Mouse (Mus musculus) forebrain, embryonic 14.5 days (tissue): ENCODE measurements around the gene Mical2. TPM values are rescaled to one million over a fixed set of nuclear protein-coding genes. Genes with fewer than 3 reads are reported as not detected.
A peak's percentile ranks its signal among the peaks of the same experiment; 100 is the strongest.

Experiments
- ATAC-seq: fragments of 200-750 bp; cut with Nextera tagmentation; 2 replicates; pipeline ENCODE4 v1.8.0; 2017; ENCODE audit warnings: mild to moderate bottlenecking, moderate library complexity
- DNase-seq: peaks from one replicate; pipeline ENCODE4 v3.0.0-alpha.2; 2015; ENCODE audit warnings: low spot score
- H3K27ac ChIP-seq: fragments of 300-500 bp; sonication (generic); 2 replicates; pipeline ENCODE4 v1.5.1; 2014; ENCODE audit warnings: low read depth, mild to moderate bottlenecking, control low read depth, low read length, moderate library complexity
- H3K27me3 ChIP-seq: fragments of 300-500 bp; sonication (generic); replicated peaks from 2 replicates; pipeline ENCODE4 v1.6.1; 2014; ENCODE audit warnings: low read length, control low read depth, mixed read lengths; ENCODE audit not compliant: control insufficient read depth, insufficient read depth
- H3K36me3 ChIP-seq: fragments of 300-500 bp; sonication (generic); 2 replicates; pipeline ENCODE4 v1.6.1; 2014; ENCODE audit warnings: low read length, control low read depth; ENCODE audit not compliant: control insufficient read depth, insufficient read depth
- H3K4me1 ChIP-seq: fragments of 300-500 bp; sonication (generic); 2 replicates; pipeline ENCODE4 v1.6.1; 2014; ENCODE audit warnings: antibody characterized with exemption, low read length, control low read depth; ENCODE audit not compliant: control insufficient read depth, insufficient read depth
- H3K4me2 ChIP-seq: fragments of 300-500 bp; sonication (generic); 2 replicates; pipeline ENCODE4 v1.6.1; 2014; ENCODE audit warnings: mild to moderate bottlenecking, control low read depth, low read length
- H3K4me3 ChIP-seq: fragments of 300-500 bp; sonication (generic); 2 replicates; pipeline ENCODE4 v1.5.1; 2014; ENCODE audit warnings: low read depth, low read length, control low read depth
- H3K9ac ChIP-seq: fragments of 300-500 bp; sonication (generic); 2 replicates; pipeline ENCODE4 v1.6.1; 2014; ENCODE audit warnings: mild to moderate bottlenecking, low read length, control low read depth, moderate library complexity
- H3K9me3 ChIP-seq: fragments of 300-500 bp; sonication (generic); replicated peaks from 2 replicates; pipeline ENCODE4 v1.6.1; 2016; ENCODE audit warnings: low read length, control low read depth, mixed read lengths; ENCODE audit not compliant: control insufficient read depth
- WGBS: fragments of 180-500 bp; shearing (Covaris S2); extraction: QIAGEN DNeasy Blood & Tissue Kit; methylation state at CpG from one replicate; pipeline ENCODE4 v1.1.7; 2014; 5-methylcytosine and 5-hydroxymethylcytosine counted together
- polyA plus RNA-seq: library from polyadenylated mRNA; unstranded; fragments of >200 nt; fragmentation: Nextera tagmentation; extraction: Ambion mirVana; gene quantifications from 2 replicates; pipeline ENCODE4 v1.2.1, GENCODE M21; 2014

Gene Mical2
- polyA plus RNA-seq, result 2.6 and 6.2 TPM in 2 replicates

- Histone ChIP-seq H3K4me3 (peak within 1 kb of the TSS; percentile 53), H3K9ac (peak within 1 kb of the TSS; percentile 60), H3K4me2 (peak within 1 kb of the TSS; percentile 98), H3K36me3 (no peaks in the 10 kb centered on the region), H3K4me1 (peaks cover 9% of the 10 kb centered on the region), H3K27me3 (peaks cover 24% of the 10 kb centered on the region), H3K9me3 (no peaks in the 10 kb centered on the region), H3K27ac (no peak within 1 kb of the TSS)
- ATAC-seq, result peak; percentile 99
- peak; percentile 95 for DNase-seq
- under 1% methylated on average over 53 of the region's 53 CpGs for WGBS
Measured at GRCm38 (mm10) chr7:112225615-112226262, at the start of gene Mical2. Gene Mical2, plus strand, starts transcription at chr7:112225856.

DNA sequence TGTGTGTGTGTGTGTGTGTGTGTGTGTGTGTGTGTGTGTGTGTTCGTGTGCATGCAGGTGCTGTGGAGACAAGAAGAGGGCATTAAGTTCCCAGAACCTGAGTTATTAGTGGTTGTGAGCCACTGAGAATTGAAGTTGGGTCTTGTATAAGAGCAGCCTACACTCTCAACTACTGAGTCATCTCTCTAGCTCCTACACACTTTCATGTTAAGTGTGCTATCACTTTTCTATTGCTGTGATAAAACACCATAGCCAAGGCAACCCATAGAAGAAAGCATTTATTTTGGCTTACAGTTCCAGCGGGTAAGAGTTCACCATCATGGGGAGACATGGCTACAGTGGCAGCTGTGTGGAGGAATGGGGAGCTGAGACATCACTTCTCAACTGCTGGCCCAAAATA lies 49.0 kb upstream of the Mical2 start:
- no peaks in the 10 kb centered on the region for H3K27me3 ChIP-seq
- no peaks in the 10 kb centered on the region for H3K4me1 ChIP-seq
- no peak overlapping the region for H3K27ac ChIP-seq
- no peak overlapping the region for H3K4me2 ChIP-seq
- 86% methylated on average over 2 of the region's 2 CpGs for WGBS
- ATAC-seq (no peak), DNase-seq (no peak)
- H3K36me3 ChIP-seq, result no peaks in the 10 kb centered on the region
- H3K9me3 ChIP-seq, result no peaks in the 10 kb centered on the region
- H3K9ac ChIP-seq, result no peak overlapping the region
- no peak overlapping the region for H3K4me3 ChIP-seq

GRCm38 (mm10) chr7:112180235-112180705 lies 45.4 kb upstream of the Mical2 start:
- Histone ChIP-seq H3K4me2 (peak overlapping the region; percentile 14; the same call in 1 of the 2 replicates), H3K27ac (no peak overlapping the region), H3K36me3 (no peaks in the 10 kb centered on the region), H3K9ac (no peak overlapping the region), H3K4me1 (no peaks in the 10 kb centered on the region), H3K9me3 (no peaks in the 10 kb centered on the region), H3K4me3 (no peak overlapping the region), H3K27me3 (no peaks in the 10 kb centered on the region)
- DNase-seq (peak; percentile 93), ATAC-seq (peak; percentile 90)
- WGBS, result 2% methylated on average over 9 of the region's 10 CpGs

DNA sequence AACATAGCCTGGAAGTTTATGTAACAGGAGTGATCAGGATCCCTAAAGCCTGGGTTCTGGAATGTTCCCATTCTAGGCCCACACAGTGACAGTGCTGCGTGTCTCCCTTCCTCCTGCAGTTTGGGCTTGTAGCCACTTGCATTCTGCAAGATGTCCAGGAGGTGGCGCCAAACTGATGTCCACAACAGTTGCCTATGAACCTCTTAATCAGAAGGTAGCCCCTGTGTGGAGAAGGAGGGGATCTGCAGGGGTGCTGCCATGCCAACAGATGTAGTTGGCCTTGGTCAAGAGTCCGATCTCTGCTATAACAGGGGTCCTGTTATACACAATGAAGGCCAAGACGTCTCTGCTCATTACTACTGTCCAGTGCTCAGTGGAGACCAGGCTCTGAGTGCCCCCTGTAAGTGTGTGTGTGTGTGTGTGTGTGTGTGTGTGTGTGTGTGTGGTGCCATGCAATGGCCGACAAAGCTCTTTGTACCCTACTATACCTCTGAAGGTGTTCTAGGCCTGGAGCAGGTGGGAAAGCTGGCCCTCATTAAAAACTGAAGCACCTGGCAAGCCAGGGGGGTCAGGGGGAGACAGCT lies 42.3 kb upstream of the Mical2 start:
- no peak overlapping the region for H3K4me2 ChIP-seq
- WGBS, result 42% methylated on average over 5 of the region's 5 CpGs
- H3K36me3 ChIP-seq, result no peaks in the 10 kb centered on the region
- no peaks in the 10 kb centered on the region for H3K9me3 ChIP-seq
- DNase-seq (peak; percentile 88), ATAC-seq (peak; percentile 33; the same call in 1 of the 2 replicates)
- no peaks in the 10 kb centered on the region for H3K4me1 ChIP-seq
- H3K4me3 ChIP-seq, result no peak overlapping the region
- no peak overlapping the region for H3K27ac ChIP-seq
- no peak overlapping the region for H3K9ac ChIP-seq
- no peaks in the 10 kb centered on the region for H3K27me3 ChIP-seq

GRCm38 (mm10) chr7:112184519-112185225 lies 41.0 kb upstream of the Mical2 start:
- WGBS, result 85% methylated on average over 6 of the region's 6 CpGs
- no peak for ATAC-seq
- Histone ChIP-seq H3K36me3 (no peaks in the 10 kb centered on the region), H3K27me3 (no peaks in the 10 kb centered on the region), H3K4me2 (no peak overlapping the region), H3K4me1 (no peaks in the 10 kb centered on the region), H3K27ac (no peak overlapping the region), H3K9me3 (no peaks in the 10 kb centered on the region), H3K4me3 (no peak overlapping the region), H3K9ac (no peak overlapping the region)
- DNase-seq, result no peak

DNA sequence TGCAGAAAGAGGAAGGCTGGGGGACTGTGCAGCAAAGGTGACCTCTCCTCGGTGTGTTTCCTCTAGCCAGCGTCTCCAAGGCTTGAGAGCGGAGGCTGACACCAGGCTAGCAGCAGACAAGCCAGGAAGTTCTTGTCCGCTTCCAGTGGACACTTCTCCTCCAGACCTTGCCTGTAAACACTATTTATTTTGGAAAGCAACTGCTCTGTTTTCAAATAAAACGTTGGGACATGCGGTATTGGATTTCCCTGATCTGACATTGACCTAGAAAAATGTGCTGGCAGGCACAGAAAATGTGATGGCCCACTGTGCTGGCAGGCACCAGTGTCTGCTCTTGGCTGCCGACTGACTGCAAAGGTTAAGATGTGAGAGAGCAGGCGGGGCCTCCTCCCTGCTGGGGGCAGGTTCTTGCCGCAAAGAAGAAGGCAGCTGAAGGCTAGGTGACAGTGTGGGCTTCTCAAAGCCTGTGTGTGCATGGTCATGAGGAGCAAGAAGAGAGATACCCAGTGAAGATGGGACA lies 40.4 kb upstream of the Mical2 start:
- Histone ChIP-seq H3K9me3 (no peaks in the 10 kb centered on the region), H3K4me3 (no peak overlapping the region), H3K4me2 (no peak overlapping the region), H3K4me1 (no peaks in the 10 kb centered on the region), H3K36me3 (no peaks in the 10 kb centered on the region), H3K27me3 (no peaks in the 10 kb centered on the region), H3K9ac (no peak overlapping the region), H3K27ac (no peak overlapping the region)
- 76% methylated on average over 9 of the region's 9 CpGs for WGBS
- ATAC-seq (no peak), DNase-seq (no peak)

- Histone ChIP-seq H3K36me3 (no peaks in the 10 kb centered on the region), H3K9me3 (no peaks in the 10 kb centered on the region), H3K4me1 (no peaks in the 10 kb centered on the region), H3K9ac (no peak overlapping the region), H3K27me3 (no peaks in the 10 kb centered on the region), H3K4me3 (no peak overlapping the region), H3K4me2 (no peak overlapping the region), H3K27ac (no peak overlapping the region)
- ATAC-seq (no peak), DNase-seq (no peak)
- WGBS, result 91% methylated on average over 7 of the region's 7 CpGs
Measured at GRCm38 (mm10) chr7:112186871-112187270, 38.8 kb upstream of the Mical2 start.

GRCm38 (mm10) chr7:112187536-112188459 lies 37.9 kb upstream of the Mical2 start:
- no peaks in the 10 kb centered on the region for H3K27me3 ChIP-seq
- H3K36me3 ChIP-seq, result no peaks in the 10 kb centered on the region
- no peaks in the 10 kb centered on the region for H3K4me1 ChIP-seq
- ATAC-seq (no peak), DNase-seq (no peak)
- no peak overlapping the region for H3K4me3 ChIP-seq
- H3K4me2 ChIP-seq, result no peak overlapping the region
- WGBS, result 81% methylated on average over 13 of the region's 13 CpGs
- no peak overlapping the region for H3K9ac ChIP-seq
- no peak overlapping the region for H3K27ac ChIP-seq
- no peaks in the 10 kb centered on the region for H3K9me3 ChIP-seq
